ENCODE assay signal across 14 mouse cellular contexts in genomic region chr17:31874691-31875090, GRCm38 (mm10). TPM values are rescaled to one million over a fixed set of nuclear protein-coding genes. Genes with fewer than 3 reads are reported as not detected.
DNase-seq lines count a peak whose midpoint lies in the region; ATAC-seq and TF ChIP-seq lines count a peak whose summit lies in the region.
"Had no signal": no experiment of that assay in that cellular context is flagged by ENCODE, and none has a peak within 500 bp of the region (broad histone marks: within the 10 kb centered on the region; RNA-seq: fewer than 3 reads in every experiment).

No protein-coding gene starts in this region.

- 76% methylated on average over 12 of the region's 12 CpGs for WGBS in kidney, postnatal 0 days
- WGBS in kidney, embryonic 16.5 days, result 79% methylated on average over 12 of the region's 12 CpGs

- no peak for ATAC-seq in kidney, postnatal 0 days (replicated peaks; ENCODE audit: low FRiP score, low read depth)
- ATAC-seq in kidney, embryonic 16.5 days (ENCODE audit: low FRiP score, low TSS enrichment), result no peak
- ATAC-seq: intestine, postnatal 0 days had no signal

- no peak overlapping the region for H3K4me2 ChIP-seq in kidney, postnatal 0 days (ENCODE audit: low read length)
- no peak overlapping the region for H3K4me2 ChIP-seq in kidney, embryonic 16.5 days (replicated peaks; ENCODE audit: low read depth, low read length)
- H3K4me2 ChIP-seq: heart, embryonic 15.5 days; hindbrain, embryonic 14.5 days had no signal

- intact Hi-C loops in gastrocnemius, adult 2 months (cut with DNase I), result no loop called here

- no peak overlapping the region for H3K9ac ChIP-seq in kidney, postnatal 0 days (ENCODE audit: low read depth, low read length)
- no peak overlapping the region for H3K9ac ChIP-seq in kidney, embryonic 16.5 days (replicated peaks; ENCODE audit: low read length)
- H3K9ac ChIP-seq: heart, embryonic 15.5 days; hindbrain, embryonic 14.5 days; liver, embryonic 14.5 days had no signal

- peak overlapping the region; percentile 65; the same call in 1 of the 2 replicates for H3K27ac ChIP-seq in gastrocnemius, adult 2 months
- 0 out of 2 replicates have a peak overlapping the region, but pooled peaks have one; percentile 19 for H3K27ac ChIP-seq in kidney, postnatal 0 days
- H3K27ac ChIP-seq in kidney, embryonic 16.5 days (ENCODE audit: low read length), result no peak overlapping the region
- H3K27ac ChIP-seq: heart, embryonic 15.5 days; hindbrain, embryonic 14.5 days; left cerebral cortex, adult 2 months; liver, embryonic 14.5 days had no signal

- no peak for TF ChIP-seq CTCF in gastrocnemius, adult 2 months (IDR thresholded peaks at IDR 0.05)
- TF ChIP-seq CTCF in kidney, postnatal 0 days (IDR thresholded peaks at IDR 0.05; ENCODE audit: low read depth), result no peak

- DNase-seq in gastrocnemius, adult 2 months, result peak; percentile 9
- no peak for DNase-seq in gastrocnemius, adult 18-20 months (ENCODE audit: low spot score)
- DNase-seq in kidney, postnatal 0 days (ENCODE audit: low spot score), result no peak
- peak; percentile 34 for DNase-seq in testis, postnatal 10 days (ENCODE audit: low spot score)
- DNase-seq in testis, postnatal 14 days (ENCODE audit: low spot score), result no peak
- peak; percentile 13 to 58 for DNase-seq in urinary bladder, postnatal 4 days (ENCODE audit: low spot score in 2 of 2)
- DNase-seq: cerebellum, adult 2 months had no signal

- peaks cover 11% of the 10 kb centered on the region; the same call in 1 of the 2 replicates for H3K4me1 ChIP-seq in kidney, postnatal 0 days (replicated peaks; ENCODE audit: insufficient read depth, low read length)
- H3K4me1 ChIP-seq in kidney, embryonic 16.5 days (ENCODE audit: insufficient read depth, low read length), result peaks cover 32% of the 10 kb centered on the region

- H3K36me3 ChIP-seq in kidney, postnatal 0 days (ENCODE audit: insufficient read depth, low read length), result no peaks in the 10 kb centered on the region
- no peaks in the 10 kb centered on the region for H3K36me3 ChIP-seq in kidney, embryonic 16.5 days (ENCODE audit: insufficient read depth, low read length)
- H3K36me3 ChIP-seq: heart, embryonic 15.5 days had no signal

- H3K4me3 ChIP-seq in gastrocnemius, adult 2 months, result no peak overlapping the region
- no peak overlapping the region for H3K4me3 ChIP-seq in kidney, postnatal 0 days (replicated peaks; ENCODE audit: low read depth, low read length)
- H3K4me3 ChIP-seq in kidney, embryonic 16.5 days (ENCODE audit: low read length), result no peak overlapping the region
- H3K4me3 ChIP-seq: erythroblast, embryonic 14.5 days; heart, embryonic 15.5 days; left cerebral cortex, adult 2 months had no signal

- H3K9me3 ChIP-seq in kidney, postnatal 0 days (replicated peaks; ENCODE audit: low read length), result no peaks in the 10 kb centered on the region
- no peaks in the 10 kb centered on the region for H3K9me3 ChIP-seq in kidney, embryonic 16.5 days (ENCODE audit: low read length)
- H3K9me3 ChIP-seq: heart, embryonic 15.5 days had no signal

- no peaks in the 10 kb centered on the region for H3K27me3 ChIP-seq in kidney, postnatal 0 days (ENCODE audit: insufficient read depth, low read length)
- no peaks in the 10 kb centered on the region for H3K27me3 ChIP-seq in kidney, embryonic 16.5 days (ENCODE audit: insufficient read depth, low read length)
- H3K27me3 ChIP-seq: heart, embryonic 15.5 days had no signal

RNA-seq across cellular contexts. Expression of gene Sik1, which starts 19.1 kb away (rescaled TPM):
- 10 to 100 TPM; 13.4 to 58.6 TPM for total RNA-seq in gastrocnemius, adult 2 months (2021)
- total RNA-seq in gastrocnemius, adult 18-20 months (2021), result 10 to 100 TPM; 23.5 to 27.8 TPM
- polyA plus RNA-seq in kidney, postnatal 0 days (2015; fragmentation: Nextera tagmentation; extraction: Ambion mirVana), result 15.4 and 17.2 TPM in 2 replicates
- 16.5 and 17.8 TPM in 2 replicates for polyA plus RNA-seq in kidney, embryonic 16.5 days (2015; fragmentation: Nextera tagmentation; extraction: Ambion mirVana)

Comparison
In these comparisons a context has a peak if more than half of its experiments do, and no peak if none do; other contexts are left out.
1. DNase-seq: peak in gastrocnemius, adult 2 months (single experiment), testis, postnatal 10 days (single experiment) and urinary bladder, postnatal 4 days (2 of 2); none in gastrocnemius, adult 18-20 months (single experiment), kidney, postnatal 0 days (single experiment) and testis, postnatal 14 days (single experiment).